Mouse (Mus musculus): ENCODE results near the gene Bcl11b. TPM values are rescaled to one million over a fixed set of nuclear protein-coding genes. Genes with fewer than 3 reads are reported as not detected.

Bcl11b gene
- total and polyA plus RNA-seq, 2 experiments from 2014 or later, result 18.9 to 56.8 TPM

DNA sequence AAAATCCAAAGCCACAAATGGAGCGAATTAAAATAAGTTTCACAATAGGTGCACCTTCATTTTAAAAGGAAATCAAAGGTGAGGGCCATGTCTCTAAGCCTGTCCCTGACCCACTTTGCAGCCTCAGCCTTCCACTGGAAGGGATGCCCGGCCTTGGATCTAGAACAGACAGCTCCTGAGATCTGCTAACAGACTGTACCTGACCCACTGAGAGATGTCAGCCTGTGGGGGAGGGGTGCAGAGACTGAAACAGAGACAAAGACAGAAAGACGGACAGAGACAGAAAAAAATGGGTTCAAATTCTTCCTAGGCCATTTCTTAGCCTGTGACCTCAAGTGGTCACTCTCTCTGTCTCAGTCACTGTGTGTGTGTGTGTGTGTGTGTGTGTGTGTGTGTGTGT lies 35.1 kb downstream of the Bcl11b start:
- WGBS, result 90% methylated on average over 3 of the region's 3 CpGs
- Histone ChIP-seq H3K9me3 (ENCODE audit: low read length) (no peaks in the 10 kb centered on the region), H3K4me2 (ENCODE audit: low read depth, low read length, poor library complexity, severe bottlenecking) (no peak overlapping the region), H3K27ac (ENCODE audit: low read depth, low read length) (no peak overlapping the region), H3K27me3 (ENCODE audit: insufficient read depth, low read length) (no peaks in the 10 kb centered on the region), H3K9ac (replicated peaks; ENCODE audit: low read length, poor library complexity, severe bottlenecking) (no peak overlapping the region), H3K4me1 (ENCODE audit: insufficient read depth, low read length) (peaks cover 9% of the 10 kb centered on the region; the same call in 1 of the 2 replicates), H3K4me3 (ENCODE audit: low read depth, low read length) (no peak overlapping the region), H3K36me3 (ENCODE audit: insufficient read depth, low read length) (no peaks in the 10 kb centered on the region)
- no peak for TF ChIP-seq CTCF (IDR thresholded peaks at IDR 0.05)
- DNase-seq (ENCODE audit: low spot score), result no peak
- ATAC-seq (ENCODE audit: low FRiP score), result no peak

DNA sequence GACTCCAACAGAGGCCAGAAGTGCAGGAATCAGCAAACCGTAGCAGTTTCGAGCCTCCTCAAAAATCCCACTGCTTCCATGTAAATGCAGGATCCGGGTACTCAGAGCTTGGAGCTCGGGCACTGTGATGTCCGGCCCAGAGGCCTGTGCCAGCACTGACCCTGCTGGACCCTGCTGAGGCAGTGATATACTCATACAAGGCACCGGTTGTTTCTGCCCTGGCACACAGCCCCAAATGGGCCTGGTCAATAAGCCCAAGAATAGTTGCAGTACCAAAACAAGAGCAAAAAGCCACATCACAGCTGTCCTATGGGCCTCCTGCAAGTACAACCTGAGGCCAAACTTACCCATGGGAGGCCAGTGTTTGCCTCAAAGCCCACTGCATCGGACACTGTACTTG lies 36.4 kb downstream of the Bcl11b start:
- Histone ChIP-seq H3K27me3 (ENCODE audit: insufficient read depth, low read length) (no peaks in the 10 kb centered on the region), H3K9me3 (ENCODE audit: low read length) (no peaks in the 10 kb centered on the region), H3K4me3 (ENCODE audit: low read depth, low read length) (no peak overlapping the region), H3K36me3 (ENCODE audit: insufficient read depth, low read length) (no peaks in the 10 kb centered on the region), H3K9ac (replicated peaks; ENCODE audit: low read length, poor library complexity, severe bottlenecking) (no peak overlapping the region), H3K4me2 (ENCODE audit: low read depth, low read length, poor library complexity, severe bottlenecking) (no peak overlapping the region), H3K4me1 (ENCODE audit: insufficient read depth, low read length) (peaks cover 9% of the 10 kb centered on the region; the same call in 1 of the 2 replicates), H3K27ac (ENCODE audit: low read depth, low read length) (no peak overlapping the region)
- DNase-seq (ENCODE audit: low spot score), result no peak
- TF ChIP-seq CTCF (IDR thresholded peaks at IDR 0.05), result no peak
- ATAC-seq (ENCODE audit: low FRiP score), result no peak
- WGBS, result 79% methylated on average over 7 of the region's 7 CpGs

DNA sequence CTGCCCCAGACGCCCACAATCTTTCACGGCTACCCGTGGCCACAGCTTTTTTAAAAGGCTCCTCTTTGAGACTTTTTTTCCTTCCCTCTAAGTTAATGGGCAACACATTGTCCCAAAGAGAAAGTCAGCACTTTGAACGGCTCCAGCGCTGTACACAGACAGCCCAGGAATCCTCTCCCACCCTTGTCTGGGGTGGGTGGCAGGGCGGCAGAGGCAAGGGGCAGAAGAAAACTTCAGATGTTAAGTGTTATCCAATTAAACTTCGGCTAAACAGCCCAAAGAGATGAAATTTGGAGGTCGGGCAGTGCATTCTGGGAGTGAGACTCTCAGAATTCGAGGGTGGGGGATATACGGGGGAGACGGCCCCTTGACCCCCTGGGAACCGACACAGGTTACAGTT lies 38.3 kb downstream of the Bcl11b start:
- Histone ChIP-seq H3K4me2 (ENCODE audit: low read depth, low read length, poor library complexity, severe bottlenecking) (no peak overlapping the region), H3K4me3 (ENCODE audit: low read depth, low read length) (no peak overlapping the region), H3K36me3 (ENCODE audit: insufficient read depth, low read length) (no peaks in the 10 kb centered on the region), H3K27me3 (ENCODE audit: insufficient read depth, low read length) (no peaks in the 10 kb centered on the region), H3K9ac (replicated peaks; ENCODE audit: low read length, poor library complexity, severe bottlenecking) (no peak overlapping the region), H3K27ac (ENCODE audit: low read depth, low read length) (no peak overlapping the region), H3K9me3 (ENCODE audit: low read length) (no peaks in the 10 kb centered on the region), H3K4me1 (ENCODE audit: insufficient read depth, low read length) (peaks cover 8% of the 10 kb centered on the region; the same call in 1 of the 2 replicates)
- ATAC-seq (ENCODE audit: low FRiP score) (no peak), DNase-seq (ENCODE audit: low spot score) (no peak)
- WGBS, result 79% methylated on average over 12 of the region's 12 CpGs
- no peak for TF ChIP-seq CTCF (IDR thresholded peaks at IDR 0.05)

DNA sequence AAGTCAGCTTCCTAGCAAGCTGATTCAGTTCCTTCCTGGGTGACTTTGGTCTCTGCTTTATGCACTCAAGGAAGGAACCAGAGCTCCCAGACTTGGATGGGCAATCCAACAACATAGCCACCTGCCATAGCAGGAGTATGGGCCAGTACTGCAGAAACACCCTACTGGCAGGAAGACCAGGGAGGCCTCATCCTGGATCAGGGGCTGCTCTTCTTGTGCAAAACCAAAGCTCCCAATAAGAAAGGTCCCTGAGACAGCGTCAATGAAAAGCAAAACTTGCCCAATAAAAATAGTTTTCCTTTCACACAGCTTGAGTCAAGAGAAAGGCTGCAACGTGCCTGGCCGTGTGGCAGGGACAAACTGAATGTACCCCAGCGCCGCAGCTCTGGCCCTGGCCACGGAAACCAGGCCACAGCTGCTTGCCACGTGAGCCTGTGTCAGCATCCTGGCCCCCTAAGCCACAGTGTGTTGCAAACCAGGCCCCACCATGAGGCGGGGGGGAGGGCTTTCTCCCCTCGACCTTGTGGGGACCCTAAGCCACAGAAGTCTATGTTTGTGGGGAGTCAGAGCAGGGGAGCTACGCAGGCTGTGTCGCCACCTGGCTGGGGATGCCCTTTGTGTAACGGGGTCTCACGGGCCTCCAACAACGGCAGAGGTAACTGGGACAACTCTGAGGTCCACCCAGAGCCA lies 38.9 kb downstream of the Bcl11b start:
- H3K4me1 ChIP-seq (ENCODE audit: insufficient read depth, low read length), result peaks cover 6% of the 10 kb centered on the region; the same call in 1 of the 2 replicates
- H3K9me3 ChIP-seq (ENCODE audit: low read length), result no peaks in the 10 kb centered on the region
- H3K27ac ChIP-seq (ENCODE audit: low read depth, low read length), result no peak overlapping the region
- no peak for ATAC-seq (ENCODE audit: low FRiP score)
- no peaks in the 10 kb centered on the region for H3K36me3 ChIP-seq (ENCODE audit: insufficient read depth, low read length)
- no peak overlapping the region for H3K4me3 ChIP-seq (ENCODE audit: low read depth, low read length)
- DNase-seq (ENCODE audit: low spot score), result no peak
- WGBS, result 84% methylated on average over 14 of the region's 14 CpGs
- TF ChIP-seq CTCF (IDR thresholded peaks at IDR 0.05), result no peak
- H3K4me2 ChIP-seq (ENCODE audit: low read depth, low read length, poor library complexity, severe bottlenecking), result no peak overlapping the region
- H3K27me3 ChIP-seq (ENCODE audit: insufficient read depth, low read length), result no peaks in the 10 kb centered on the region
- H3K9ac ChIP-seq (replicated peaks; ENCODE audit: low read length, poor library complexity, severe bottlenecking), result no peak overlapping the region

DNA sequence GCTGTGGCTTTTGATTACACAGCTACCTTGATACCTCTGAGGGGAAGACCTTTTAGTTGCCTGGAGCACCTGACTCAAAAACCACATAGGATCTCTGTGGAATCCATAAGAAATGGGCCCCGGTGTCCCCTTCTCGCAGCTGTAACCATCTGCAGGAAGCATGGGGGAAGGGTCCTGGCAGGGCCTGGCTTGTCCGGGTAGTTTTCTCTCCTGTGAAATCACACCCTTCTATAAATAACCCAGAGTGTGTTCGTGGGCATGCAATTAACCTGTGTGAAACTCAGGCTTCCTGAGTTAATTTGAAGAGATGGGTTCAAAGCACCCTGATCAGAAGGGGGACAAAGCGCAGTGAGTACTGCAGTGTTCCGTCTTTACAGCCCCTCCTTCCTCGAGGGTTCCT lies 40.5 kb downstream of the Bcl11b start:
- 61% methylated on average over 7 of the region's 7 CpGs for WGBS
- no peak overlapping the region for H3K4me3 ChIP-seq (ENCODE audit: low read depth, low read length)
- H3K4me1 ChIP-seq (ENCODE audit: insufficient read depth, low read length), result peaks cover 5% of the 10 kb centered on the region; the same call in 1 of the 2 replicates
- TF ChIP-seq CTCF (IDR thresholded peaks at IDR 0.05), result no peak
- H3K9me3 ChIP-seq (ENCODE audit: low read length), result no peaks in the 10 kb centered on the region
- H3K27ac ChIP-seq (ENCODE audit: low read depth, low read length), result no peak overlapping the region
- H3K4me2 ChIP-seq (ENCODE audit: low read depth, low read length, poor library complexity, severe bottlenecking), result no peak overlapping the region
- H3K36me3 ChIP-seq (ENCODE audit: insufficient read depth, low read length), result no peaks in the 10 kb centered on the region
- DNase-seq (ENCODE audit: low spot score) (no peak), ATAC-seq (ENCODE audit: low FRiP score) (no peak)
- 0 out of 2 replicates have a peak overlapping the region, but pooled peaks have one; percentile 19 for H3K9ac ChIP-seq (replicated peaks; ENCODE audit: low read length, poor library complexity, severe bottlenecking)
- H3K27me3 ChIP-seq (ENCODE audit: insufficient read depth, low read length), result no peaks in the 10 kb centered on the region

DNA sequence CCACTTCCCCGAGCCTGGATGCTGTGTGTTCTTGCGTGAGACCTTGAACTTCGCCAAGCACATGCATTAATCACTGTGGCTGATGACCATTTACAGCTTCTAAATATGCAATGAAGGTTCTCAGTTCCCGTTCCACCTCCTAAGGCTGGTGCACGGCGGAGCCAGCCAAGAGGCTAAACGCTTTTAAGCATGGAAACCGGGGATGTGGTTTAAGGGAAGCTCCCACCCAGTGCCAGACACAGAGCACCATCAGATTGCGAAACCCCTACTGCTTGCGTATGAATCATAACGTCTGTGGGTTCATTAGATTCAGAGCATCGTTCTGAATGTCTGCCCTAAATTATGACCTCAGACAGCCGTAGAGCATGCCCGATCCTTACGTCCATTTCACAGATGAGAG lies 41.6 kb downstream of the Bcl11b start:
- H3K4me3 ChIP-seq (ENCODE audit: low read depth, low read length), result no peak overlapping the region
- H3K27me3 ChIP-seq (ENCODE audit: insufficient read depth, low read length), result no peaks in the 10 kb centered on the region
- no peak for DNase-seq (ENCODE audit: low spot score)
- H3K4me2 ChIP-seq (ENCODE audit: low read depth, low read length, poor library complexity, severe bottlenecking), result no peak overlapping the region
- H3K9ac ChIP-seq (replicated peaks; ENCODE audit: low read length, poor library complexity, severe bottlenecking), result no peak overlapping the region
- 63% methylated on average over 15 of the region's 15 CpGs for WGBS
- no peak for ATAC-seq (ENCODE audit: low FRiP score)
- no peak for TF ChIP-seq CTCF (IDR thresholded peaks at IDR 0.05)
- no peaks in the 10 kb centered on the region for H3K9me3 ChIP-seq (ENCODE audit: low read length)
- no peak overlapping the region for H3K27ac ChIP-seq (ENCODE audit: low read depth, low read length)
- no peaks in the 10 kb centered on the region for H3K36me3 ChIP-seq (ENCODE audit: insufficient read depth, low read length)
- H3K4me1 ChIP-seq (ENCODE audit: insufficient read depth, low read length), result peaks cover 5% of the 10 kb centered on the region; the same call in 1 of the 2 replicates
